Mouse (Mus musculus) telencephalon, adult 2 months (tissue): ENCODE data around the gene Apon.
A peak's percentile ranks its signal among the peaks of the same experiment; 100 is the strongest.
"Not testable (repeated sequence)": the region's sequence is repeated elsewhere in the genome, so short reads cannot be mapped to it uniquely, and the experiment has no call there.

ENCODE experiments used
- DNase-seq: peaks from one replicate; pipeline ENCODE4 v3.0.0-alpha.2; 2011; ENCODE audit warnings: low read depth, low spot score

The Apon gene

GRCm38 (mm10) chr10:128272819-128273439 is 19.0 kb downstream of the Apon start:
- DNase-seq = not testable (repeated sequence)

GRCm38 (mm10) chr10:128275374-128275773 is 21.5 kb downstream of the Apon start:
- not testable (repeated sequence) for DNase-seq

- DNase-seq = no peak
Measured at GRCm38 (mm10) chr10:128278158-128278557, 24.3 kb downstream of the Apon start.

- no peak for DNase-seq
Measured at GRCm38 (mm10) chr10:128280943-128281342, 27.0 kb downstream of the Apon start.

GRCm38 (mm10) chr10:128281682-128282081 is 27.8 kb downstream of the Apon start:
- DNase-seq = no peak

- no peak for DNase-seq
Measured at GRCm38 (mm10) chr10:128282886-128283450, 29.1 kb downstream of the Apon start.

GRCm38 (mm10) chr10:128283604-128284579 is 30.0 kb downstream of the Apon start:
- no peak for DNase-seq

GRCm38 (mm10) chr10:128290594-128290993 is 36.7 kb downstream of the Apon start:
- not testable (repeated sequence) for DNase-seq

- no peak for DNase-seq
Measured at GRCm38 (mm10) chr10:128296370-128297090, 42.6 kb downstream of the Apon start.

GRCm38 (mm10) chr10:128297221-128297620 is 43.3 kb downstream of the Apon start:
- no peak for DNase-seq

GRCm38 (mm10) chr10:128297622-128298021 is 43.7 kb downstream of the Apon start:
- no peak for DNase-seq

- no peak for DNase-seq
Measured at GRCm38 (mm10) chr10:128298243-128298642, 44.3 kb downstream of the Apon start.

GRCm38 (mm10) chr10:128298702-128299171 is 44.8 kb downstream of the Apon start, which contains the start of gene Il23a:
Il23a (minus strand) TSS chr10:128298752.
- DNase-seq = no peak

- DNase-seq = no peak
Measured at GRCm38 (mm10) chr10:128302357-128302756, 48.5 kb downstream of the Apon start.

GRCm38 (mm10) chr10:128302785-128303125 is 48.9 kb downstream of the Apon start:
- no peak for DNase-seq

- DNase-seq = peak; percentile 100
Measured at GRCm38 (mm10) chr10:128303126-128304021, 49.5 kb downstream of the Apon start, which contains the start of gene Pan2. Pan2 (plus strand) TSS chr10:128303335.
